Mouse (Mus musculus) brain, embryonic 14.5 days (tissue): Measurements from ENCODE around the gene Rnf212b.

Experiments
- CTCF ChIP-seq: fragments of 200-500 bp; IDR thresholded peaks from 2 replicates; pipeline ENCODE4 v1.5.1; 2012; ENCODE audit warnings: inconsistent platforms, mild to moderate bottlenecking, moderate library complexity, borderline replicate concordance; ENCODE audit not compliant: insufficient read depth, insufficient read length; ENCODE audit errors: extremely low read depth
- POLR2A ChIP-seq: fragments of 200-500 bp; IDR thresholded peaks from 2 replicates; pipeline ENCODE4 v1.6.1; 2012; ENCODE audit warnings: mild to moderate bottlenecking, inconsistent platforms, borderline replicate concordance; ENCODE audit not compliant: poor library complexity, insufficient read depth, insufficient read length, severe bottlenecking; ENCODE audit errors: extremely low read depth

DNA sequence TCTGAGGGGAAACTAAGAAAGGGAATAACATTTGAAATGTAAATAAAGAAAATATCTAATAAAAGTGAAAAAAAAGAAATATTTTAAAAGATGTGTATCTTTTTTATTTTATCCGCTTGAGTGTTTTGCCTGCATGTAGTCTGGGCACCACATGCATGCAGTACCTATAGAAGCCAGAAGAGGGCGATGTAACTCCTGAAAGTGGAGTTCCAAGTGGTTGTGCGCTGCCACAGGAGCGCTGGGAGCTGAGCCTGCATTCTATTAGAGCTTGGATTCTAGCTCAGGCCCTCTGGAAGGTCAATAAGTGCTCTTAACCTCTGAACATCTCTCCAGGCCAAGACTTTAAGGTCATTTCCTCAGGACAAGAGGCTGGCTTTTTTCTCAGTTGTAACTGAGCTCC lies 26.7 kb upstream of the Rnf212b start:
- no peak for TF ChIP-seq POLR2A
- TF ChIP-seq CTCF, result peak; percentile 53; the same call in 1 of the 2 replicates
